Mouse (Mus musculus) bone marrow, adult 2 months (tissue): ENCODE measurements around the gene Ltbp4.

Experiments used
- CTCF ChIP-seq: fragments of 200-500 bp; IDR thresholded peaks from 2 replicates; pipeline ENCODE4 v1.5.1; 2011; ENCODE audit warnings: low read length, control low read depth; ENCODE audit not compliant: control insufficient read depth, insufficient read depth
- POLR2A ChIP-seq: fragments of 200-500 bp; IDR thresholded peaks from 2 replicates; pipeline ENCODE4 v1.6.1; 2011; ENCODE audit warnings: low read depth, mild to moderate bottlenecking, control low read depth, low read length, borderline replicate concordance; ENCODE audit not compliant: control insufficient read depth

DNA sequence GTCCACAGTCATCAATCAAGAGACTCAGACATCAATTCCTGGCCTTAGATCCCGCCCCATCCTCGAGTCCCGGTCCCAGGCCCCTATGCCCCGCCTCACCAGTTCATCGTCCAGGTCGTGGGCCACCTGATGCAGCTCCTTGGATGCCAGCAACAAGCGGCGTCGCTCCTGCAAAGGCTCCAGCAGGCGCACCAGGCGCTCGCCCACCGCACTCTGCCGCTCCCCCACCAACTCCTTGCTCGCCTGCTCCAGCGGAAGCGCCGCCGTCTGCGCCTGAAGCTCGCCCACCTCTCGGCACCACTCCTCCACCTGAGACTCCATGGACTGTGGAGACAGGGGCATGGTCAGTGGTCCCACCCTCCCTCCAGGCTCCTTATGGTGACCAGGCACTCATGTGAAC, 37.8 kb upstream of the Ltbp4 start:
- no peak for TF ChIP-seq CTCF
- TF ChIP-seq POLR2A, result no peak
